Mouse (Mus musculus) stomach, postnatal 0 days (tissue): ENCODE data around the gene Ncapg.
A peak's percentile ranks its signal among the peaks of the same experiment; 100 is the strongest.

Experiments used
- CTCF ChIP-seq: IDR thresholded peaks from 2 replicates; pipeline ENCODE4 v1.5.1; 2016; ENCODE audit warnings: antibody characterized with exemption, low read depth, mild to moderate bottlenecking, moderate library complexity
- EP300 ChIP-seq: optimal IDR thresholded peaks from 2 replicates; pipeline ENCODE3; 2016; ENCODE audit warnings: antibody characterized with exemption

- peak; percentile 79 for TF ChIP-seq CTCF
- no peak for TF ChIP-seq EP300
Observed at GRCm38 (mm10) chr5:45668324-45668723, 1.4 kb upstream of the Ncapg start.
